Mouse (Mus musculus): ENCODE results near the gene Cdkn2d. TPM values are rescaled to one million over a fixed set of nuclear protein-coding genes. Genes with fewer than 3 reads are reported as not detected.
A peak's percentile ranks its signal among the peaks of the same experiment; 100 is the strongest.

Gene Cdkn2d
- polyA plus RNA-seq, 1 experiment from 2014 or later = 74.3 TPM

DNA sequence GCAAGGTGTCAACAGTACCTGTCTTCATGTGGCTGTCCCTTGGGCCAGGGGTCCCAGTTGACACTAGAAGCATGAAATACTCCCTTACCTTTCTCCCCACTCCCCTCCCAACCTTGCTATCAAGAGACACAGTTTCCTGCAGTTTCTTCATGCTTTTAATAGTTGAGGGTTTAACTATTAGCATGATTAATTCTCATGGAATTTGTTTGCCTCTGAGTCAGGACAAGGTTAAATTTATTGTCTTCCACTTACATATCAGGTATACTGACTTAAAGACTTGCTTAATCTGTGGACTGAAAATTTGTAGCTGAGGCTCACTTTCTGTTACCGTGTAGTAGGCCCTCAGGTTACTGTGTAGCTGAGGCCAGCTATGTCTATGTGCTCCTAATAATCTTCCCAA is 42.3 kb upstream of the Cdkn2d start:
- no peak for DNase-seq
- Histone ChIP-seq H3K4me1 (ENCODE audit: insufficient read depth) (peaks cover 22% of the 10 kb centered on the region), H3K4me3 (ENCODE audit: low read depth, low read length) (no peak overlapping the region), H3K9me3 (ENCODE audit: low read length) (no peaks in the 10 kb centered on the region), H3K9ac (replicated peaks) (no peak overlapping the region), H3K27ac (ENCODE audit: low read depth) (no peak overlapping the region), H3K4me2 (ENCODE audit: low read depth, low read length) (no peak overlapping the region), H3K27me3 (ENCODE audit: insufficient read depth, low read length) (no peaks in the 10 kb centered on the region), H3K36me3 (replicated peaks; ENCODE audit: insufficient read depth, low read length) (no peaks in the 10 kb centered on the region)
- ATAC-seq = no peak
- no peak for TF ChIP-seq EP300 (IDR thresholded peaks at IDR 0.05; ENCODE audit: low read depth)
- TF ChIP-seq CTCF (IDR thresholded peaks at IDR 0.05; ENCODE audit: low read depth) = no peak
- 77% methylated on average over 1 of the region's 1 CpGs for WGBS (ENCODE audit: insufficient replicate concordance)

DNA sequence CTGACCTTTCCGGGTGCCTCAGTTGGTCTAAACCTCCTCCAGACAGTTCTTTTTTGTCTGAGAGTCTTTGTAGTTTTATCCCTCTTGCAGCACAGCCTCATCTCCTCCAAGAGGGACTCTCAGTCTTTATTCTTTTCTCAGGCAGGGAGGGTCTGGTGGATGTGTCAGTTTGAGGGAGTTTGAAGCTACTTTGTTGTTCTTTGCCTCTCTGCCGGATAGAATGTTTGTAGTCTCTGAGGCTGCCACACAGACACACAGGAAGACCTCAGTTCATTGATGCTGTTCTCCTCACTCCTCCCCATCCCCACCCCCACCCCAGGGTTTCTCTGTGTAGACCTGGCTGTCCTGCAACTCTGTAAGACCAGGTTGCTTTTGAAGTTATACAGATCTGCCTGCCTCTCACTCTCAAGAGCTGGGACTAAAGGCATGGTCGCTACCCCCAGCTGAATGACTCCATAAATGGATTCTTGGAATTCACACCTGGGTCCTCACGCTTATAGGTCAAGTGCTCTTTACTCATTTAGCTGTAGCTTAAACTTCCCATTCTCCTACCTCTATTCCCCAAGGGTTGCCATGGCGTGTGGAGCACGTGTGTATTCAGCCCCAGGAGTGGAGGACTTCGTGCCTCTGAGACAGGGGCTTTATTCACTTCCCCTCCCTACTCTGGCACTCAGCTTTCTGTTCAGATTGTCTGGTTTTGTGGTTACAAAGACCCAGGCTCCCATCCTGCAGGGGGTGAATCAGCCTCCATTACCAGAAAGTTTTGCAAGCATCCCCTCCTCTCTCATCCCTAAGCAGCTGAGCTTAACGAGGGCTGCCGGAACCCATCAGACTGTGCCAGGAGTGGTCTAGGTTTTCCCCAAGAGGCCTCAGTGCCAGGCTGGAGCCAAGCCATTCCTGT is 41.2 kb upstream of the Cdkn2d start:
- ATAC-seq (no peak), DNase-seq (no peak)
- H3K27ac ChIP-seq (ENCODE audit: low read depth) = peak overlapping the region; percentile 22; the same call in 1 of the 2 replicates
- no peaks in the 10 kb centered on the region for H3K27me3 ChIP-seq (ENCODE audit: insufficient read depth, low read length)
- no peak overlapping the region for H3K4me3 ChIP-seq (ENCODE audit: low read depth, low read length)
- no peak overlapping the region for H3K9ac ChIP-seq (replicated peaks)
- peaks cover 32% of the 10 kb centered on the region for H3K4me1 ChIP-seq (ENCODE audit: insufficient read depth)
- no peaks in the 10 kb centered on the region for H3K9me3 ChIP-seq (ENCODE audit: low read length)
- WGBS (ENCODE audit: insufficient replicate concordance) = 41% methylated on average over 9 of the region's 9 CpGs
- H3K36me3 ChIP-seq (replicated peaks; ENCODE audit: insufficient read depth, low read length) = no peaks in the 10 kb centered on the region
- TF ChIP-seq CTCF (IDR thresholded peaks at IDR 0.05; ENCODE audit: low read depth) (no peak), EP300 (IDR thresholded peaks at IDR 0.05; ENCODE audit: low read depth) (no peak)
- no peak overlapping the region for H3K4me2 ChIP-seq (ENCODE audit: low read depth, low read length)

DNA sequence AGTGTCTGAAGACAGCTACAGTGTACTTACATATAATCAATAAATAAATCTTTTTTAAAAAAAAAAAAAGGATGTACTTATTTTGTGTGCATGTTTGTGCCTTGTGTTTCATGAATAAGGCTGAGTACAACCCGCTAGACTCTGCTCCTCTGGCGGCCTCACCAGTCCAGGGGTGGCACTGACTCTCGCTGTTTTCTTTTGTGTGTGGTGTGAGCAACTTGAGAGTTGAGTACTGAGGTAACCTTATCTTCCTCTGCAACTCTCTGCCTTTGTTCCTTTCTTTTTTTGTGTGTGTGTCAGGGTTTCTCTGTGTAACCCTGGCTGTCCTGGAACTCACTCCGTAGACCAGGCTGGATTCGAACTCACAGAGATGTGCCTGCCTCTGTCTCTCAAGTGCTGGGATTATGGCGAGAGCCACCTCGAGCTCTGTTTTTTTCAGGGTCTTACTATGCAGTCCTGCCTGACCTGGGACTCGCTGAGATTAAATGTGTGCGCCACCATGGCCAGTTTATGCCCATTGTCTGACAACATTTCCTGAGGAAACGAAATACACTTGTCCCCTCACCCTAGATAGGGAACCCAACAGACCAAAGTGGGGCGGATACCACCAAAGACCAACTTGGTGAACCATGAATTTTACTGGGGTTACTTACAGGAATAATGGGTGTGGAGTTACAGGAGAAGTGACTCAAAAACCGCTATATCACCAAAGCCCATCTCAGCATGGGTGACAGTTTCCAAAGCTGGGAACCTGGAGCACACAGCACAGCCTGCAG is 40.3 kb upstream of the Cdkn2d start:
- ATAC-seq = no peak
- Histone ChIP-seq H3K4me2 (ENCODE audit: low read depth, low read length) (no peak overlapping the region), H3K27me3 (ENCODE audit: insufficient read depth, low read length) (no peaks in the 10 kb centered on the region), H3K9me3 (ENCODE audit: low read length) (no peaks in the 10 kb centered on the region), H3K9ac (replicated peaks) (no peak overlapping the region), H3K27ac (ENCODE audit: low read depth) (no peak overlapping the region), H3K36me3 (replicated peaks; ENCODE audit: insufficient read depth, low read length) (no peaks in the 10 kb centered on the region), H3K4me1 (ENCODE audit: insufficient read depth) (peaks cover 32% of the 10 kb centered on the region), H3K4me3 (ENCODE audit: low read depth, low read length) (no peak overlapping the region)
- no peak for DNase-seq
- WGBS (ENCODE audit: insufficient replicate concordance) = 54% methylated on average over 12 of the region's 12 CpGs
- TF ChIP-seq EP300 (IDR thresholded peaks at IDR 0.05; ENCODE audit: low read depth) = no peak
- no peak for TF ChIP-seq CTCF (IDR thresholded peaks at IDR 0.05; ENCODE audit: low read depth)

DNA sequence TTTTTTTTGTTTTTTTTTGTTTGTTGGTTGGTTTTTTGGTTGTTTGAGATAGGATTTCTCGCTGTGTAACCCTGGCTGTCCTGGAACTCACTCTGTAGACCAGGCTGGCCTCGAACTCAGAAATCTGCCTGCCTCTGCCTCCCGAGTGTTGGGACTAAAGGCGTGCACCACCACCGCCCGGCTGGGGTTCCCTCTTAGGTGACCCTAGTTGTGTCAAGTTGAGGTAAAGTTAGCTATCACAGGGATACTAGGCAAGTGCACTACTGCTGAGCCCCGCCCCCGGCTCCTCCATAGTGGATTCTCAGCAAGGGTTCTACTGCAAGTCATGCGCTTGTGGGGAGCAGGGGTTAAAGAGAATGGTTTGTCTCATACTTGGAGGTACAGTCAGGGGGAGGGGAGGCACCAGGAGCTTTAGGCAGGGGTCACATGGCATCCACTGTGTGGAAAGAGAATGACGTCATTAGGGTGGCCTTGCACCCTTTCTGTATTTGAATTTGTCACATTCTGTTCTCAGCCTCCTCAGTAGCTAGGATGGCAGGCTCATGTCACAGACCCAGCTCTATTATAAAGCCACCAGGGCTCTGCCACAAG is 38.6 kb upstream of the Cdkn2d start:
- Histone ChIP-seq H3K4me2 (ENCODE audit: low read depth, low read length) (no peak overlapping the region), H3K36me3 (replicated peaks; ENCODE audit: insufficient read depth, low read length) (no peaks in the 10 kb centered on the region), H3K4me1 (ENCODE audit: insufficient read depth) (peaks cover 32% of the 10 kb centered on the region), H3K9me3 (ENCODE audit: low read length) (no peaks in the 10 kb centered on the region), H3K27ac (ENCODE audit: low read depth) (no peak overlapping the region), H3K9ac (replicated peaks) (no peak overlapping the region), H3K4me3 (ENCODE audit: low read depth, low read length) (no peak overlapping the region), H3K27me3 (ENCODE audit: insufficient read depth, low read length) (no peaks in the 10 kb centered on the region)
- ATAC-seq = peak; percentile 48; the same call in 1 of the 2 replicates
- DNase-seq = no peak
- TF ChIP-seq EP300 (IDR thresholded peaks at IDR 0.05; ENCODE audit: low read depth) = no peak
- no peak for TF ChIP-seq CTCF (IDR thresholded peaks at IDR 0.05; ENCODE audit: low read depth)
- 82% methylated on average over 10 of the region's 10 CpGs for WGBS (ENCODE audit: insufficient replicate concordance)

DNA sequence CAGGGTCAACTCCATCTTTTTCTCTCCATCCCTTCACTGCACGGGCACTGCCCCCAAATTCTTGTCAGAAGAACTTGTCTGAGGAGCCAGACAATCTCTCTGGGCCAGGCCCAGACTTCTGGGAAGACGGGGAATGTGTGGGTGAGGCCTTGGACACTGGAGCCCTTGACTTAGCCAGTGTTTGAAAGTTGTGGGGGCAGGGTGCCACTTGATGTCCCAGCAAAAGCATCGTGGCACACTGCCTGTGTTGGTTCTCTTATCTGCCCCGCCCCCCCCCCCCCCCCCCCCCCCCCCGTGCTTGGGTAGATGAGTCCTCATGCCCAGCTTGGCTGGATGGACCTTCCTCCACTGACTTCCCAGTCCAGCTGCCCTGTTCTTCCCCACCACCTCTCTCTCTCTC is 37.8 kb upstream of the Cdkn2d start:
- Histone ChIP-seq H3K36me3 (replicated peaks; ENCODE audit: insufficient read depth, low read length) (no peaks in the 10 kb centered on the region), H3K27ac (ENCODE audit: low read depth) (no peak overlapping the region), H3K9me3 (ENCODE audit: low read length) (no peaks in the 10 kb centered on the region), H3K4me1 (ENCODE audit: insufficient read depth) (peaks cover 32% of the 10 kb centered on the region), H3K9ac (replicated peaks) (no peak overlapping the region), H3K27me3 (ENCODE audit: insufficient read depth, low read length) (no peaks in the 10 kb centered on the region), H3K4me3 (ENCODE audit: low read depth, low read length) (no peak overlapping the region), H3K4me2 (ENCODE audit: low read depth, low read length) (no peak overlapping the region)
- WGBS (ENCODE audit: insufficient replicate concordance) = 44% methylated on average over 3 of the region's 5 CpGs
- DNase-seq = no peak
- TF ChIP-seq EP300 (IDR thresholded peaks at IDR 0.05; ENCODE audit: low read depth) = no peak
- no peak for TF ChIP-seq CTCF (IDR thresholded peaks at IDR 0.05; ENCODE audit: low read depth)
- ATAC-seq = no peak

DNA sequence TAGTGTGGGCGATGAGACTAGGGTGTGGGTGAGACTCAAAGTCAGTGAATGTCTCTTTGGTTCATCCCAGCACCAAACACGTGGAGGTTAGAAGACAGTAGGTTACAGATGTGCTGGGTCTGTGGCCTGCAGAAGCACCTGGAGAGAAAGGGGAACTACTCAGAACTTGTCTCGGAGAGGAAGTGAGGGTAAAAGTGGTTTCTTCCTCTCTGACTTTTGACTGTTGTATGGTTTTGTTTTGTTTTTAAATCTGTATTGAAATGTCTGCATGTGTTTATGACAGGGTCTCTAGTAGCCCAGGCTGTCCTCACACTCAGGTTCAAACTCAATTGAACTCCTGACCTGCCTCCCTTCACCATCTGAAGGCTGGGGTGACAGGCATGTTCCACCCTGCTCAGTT is 36.8 kb upstream of the Cdkn2d start:
- H3K9me3 ChIP-seq (ENCODE audit: low read length) = no peaks in the 10 kb centered on the region
- 25% methylated on average over 3 of the region's 3 CpGs for WGBS (ENCODE audit: insufficient replicate concordance)
- ATAC-seq (peak; percentile 35; the same call in 1 of the 2 replicates), DNase-seq (no peak)
- no peaks in the 10 kb centered on the region for H3K27me3 ChIP-seq (ENCODE audit: insufficient read depth, low read length)
- H3K4me2 ChIP-seq (ENCODE audit: low read depth, low read length) = 0 out of 2 replicates have a peak overlapping the region, but pooled peaks have one; percentile 32
- H3K9ac ChIP-seq (replicated peaks) = no peak overlapping the region
- TF ChIP-seq EP300 (IDR thresholded peaks at IDR 0.05; ENCODE audit: low read depth) = no peak
- TF ChIP-seq CTCF (IDR thresholded peaks at IDR 0.05; ENCODE audit: low read depth) = no peak
- no peaks in the 10 kb centered on the region; the same call in 1 of the 2 replicates for H3K36me3 ChIP-seq (replicated peaks; ENCODE audit: insufficient read depth, low read length)
- H3K27ac ChIP-seq (ENCODE audit: low read depth) = peak overlapping the region; percentile 66
- no peak overlapping the region; the same call in 1 of the 2 replicates for H3K4me3 ChIP-seq (ENCODE audit: low read depth, low read length)
- peaks cover 32% of the 10 kb centered on the region for H3K4me1 ChIP-seq (ENCODE audit: insufficient read depth)

All from liver, postnatal 0 days (tissue).